Mouse (Mus musculus): ENCODE measurements around the gene Afmid. TPM values are rescaled to one million over a fixed set of nuclear protein-coding genes. Genes with fewer than 3 reads are reported as not detected.

The Afmid gene
- polyA plus RNA-seq, 1 experiment from 2014 or later = 17.5 TPM

DNA sequence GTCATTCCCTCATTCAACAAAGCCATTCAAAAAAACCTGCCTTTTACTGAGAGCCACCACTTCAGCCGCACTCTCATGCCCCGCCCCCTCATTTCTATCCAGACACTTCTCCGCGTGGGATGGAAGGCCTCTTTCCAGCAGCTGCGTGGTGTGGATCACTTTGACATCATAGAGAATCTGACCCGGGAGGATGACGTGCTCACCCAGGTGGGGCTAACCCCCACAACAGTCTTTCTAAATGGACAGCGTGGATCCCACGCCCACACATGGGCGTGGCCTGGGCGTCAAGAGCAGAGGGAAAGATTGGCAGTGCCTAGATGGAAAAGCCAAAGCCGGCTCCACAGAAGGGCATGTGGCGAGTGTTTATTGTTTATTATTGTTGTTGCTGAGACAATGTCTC, 10.6 kb downstream of the Afmid start:
- Histone ChIP-seq H3K27ac (ENCODE audit: low read length) (no peak overlapping the region), H3K9ac (ENCODE audit: low read length) (no peak overlapping the region), H3K4me3 (ENCODE audit: low read length) (peak overlapping the region; percentile 28), H3K27me3 (ENCODE audit: control insufficient read depth, insufficient read depth, low read length) (no peaks in the 10 kb centered on the region), H3K36me3 (ENCODE audit: control insufficient read depth, insufficient read depth) (no peaks in the 10 kb centered on the region), H3K9me3 (replicated peaks; ENCODE audit: control insufficient read depth, low read length) (no peaks in the 10 kb centered on the region), H3K4me1 (ENCODE audit: control insufficient read depth, insufficient read depth, low read length) (peaks cover 28% of the 10 kb centered on the region), H3K4me2 (ENCODE audit: low read depth, low read length) (peak overlapping the region; percentile 46)
- 26% methylated on average over 13 of the region's 13 CpGs for WGBS
- ATAC-seq (replicated peaks; ENCODE audit: extremely low read depth, insufficient read depth, low FRiP score) = no peak

DNA sequence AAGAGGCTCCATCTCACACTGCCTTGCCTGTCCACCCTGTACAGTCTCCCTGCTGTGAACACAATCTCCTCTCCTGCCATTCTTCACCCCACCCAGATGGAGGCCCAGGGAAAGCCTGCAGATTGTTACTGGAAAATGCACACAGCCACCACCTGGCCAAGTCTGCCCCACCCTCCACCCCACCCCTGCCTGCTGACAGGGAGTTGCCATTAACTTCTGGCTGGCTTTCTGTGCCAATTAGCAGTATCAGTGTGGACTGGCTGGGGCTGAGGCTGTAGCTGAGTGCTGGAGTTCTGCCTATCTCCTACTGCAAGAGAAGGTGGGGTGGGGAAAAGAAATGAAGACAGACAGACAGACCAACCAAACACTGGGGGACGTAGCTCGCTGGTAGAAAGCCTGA, 12.8 kb downstream of the Afmid start:
- WGBS = 56% methylated on average over 2 of the region's 2 CpGs
- Histone ChIP-seq H3K27me3 (ENCODE audit: control insufficient read depth, insufficient read depth, low read length) (no peaks in the 10 kb centered on the region), H3K9me3 (replicated peaks; ENCODE audit: control insufficient read depth, low read length) (no peaks in the 10 kb centered on the region), H3K9ac (ENCODE audit: low read length) (no peak overlapping the region), H3K4me2 (ENCODE audit: low read depth, low read length) (no peak overlapping the region), H3K36me3 (ENCODE audit: control insufficient read depth, insufficient read depth) (no peaks in the 10 kb centered on the region), H3K4me1 (ENCODE audit: control insufficient read depth, insufficient read depth, low read length) (peaks cover 21% of the 10 kb centered on the region), H3K27ac (ENCODE audit: low read length) (peak overlapping the region; percentile 54), H3K4me3 (ENCODE audit: low read length) (no peak overlapping the region)
- peak; percentile 78 for ATAC-seq (replicated peaks; ENCODE audit: extremely low read depth, insufficient read depth, low FRiP score)

DNA sequence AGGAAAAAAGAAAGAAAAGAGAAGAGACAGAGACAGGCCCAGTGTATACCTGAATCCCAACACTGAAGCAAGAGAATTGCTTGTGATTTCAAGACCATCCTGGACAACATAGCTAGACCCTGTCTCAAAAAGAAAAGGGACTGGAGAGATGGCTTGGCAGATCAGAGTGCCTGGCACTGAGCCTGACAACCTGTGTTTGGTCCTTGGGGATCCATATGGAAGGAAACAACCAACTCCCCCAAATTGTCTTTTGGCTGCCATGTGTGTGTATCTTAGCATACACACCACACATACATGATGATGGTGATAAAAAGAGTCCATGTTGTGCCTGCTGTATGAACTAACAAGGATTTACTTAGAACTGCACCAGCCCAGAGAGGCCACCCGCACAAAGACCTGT, 13.3 kb downstream of the Afmid start:
- Histone ChIP-seq H3K27me3 (ENCODE audit: control insufficient read depth, insufficient read depth, low read length) (no peaks in the 10 kb centered on the region), H3K9me3 (replicated peaks; ENCODE audit: control insufficient read depth, low read length) (no peaks in the 10 kb centered on the region), H3K4me1 (ENCODE audit: control insufficient read depth, insufficient read depth, low read length) (peaks cover 21% of the 10 kb centered on the region), H3K36me3 (ENCODE audit: control insufficient read depth, insufficient read depth) (no peaks in the 10 kb centered on the region), H3K27ac (ENCODE audit: low read length) (peak overlapping the region; percentile 54), H3K9ac (ENCODE audit: low read length) (no peak overlapping the region), H3K4me2 (ENCODE audit: low read depth, low read length) (no peak overlapping the region; the same call in 1 of the 2 replicates), H3K4me3 (ENCODE audit: low read length) (no peak overlapping the region)
- ATAC-seq (replicated peaks; ENCODE audit: extremely low read depth, insufficient read depth, low FRiP score) = no peak
- 89% methylated on average over 1 of the region's 1 CpGs for WGBS

DNA sequence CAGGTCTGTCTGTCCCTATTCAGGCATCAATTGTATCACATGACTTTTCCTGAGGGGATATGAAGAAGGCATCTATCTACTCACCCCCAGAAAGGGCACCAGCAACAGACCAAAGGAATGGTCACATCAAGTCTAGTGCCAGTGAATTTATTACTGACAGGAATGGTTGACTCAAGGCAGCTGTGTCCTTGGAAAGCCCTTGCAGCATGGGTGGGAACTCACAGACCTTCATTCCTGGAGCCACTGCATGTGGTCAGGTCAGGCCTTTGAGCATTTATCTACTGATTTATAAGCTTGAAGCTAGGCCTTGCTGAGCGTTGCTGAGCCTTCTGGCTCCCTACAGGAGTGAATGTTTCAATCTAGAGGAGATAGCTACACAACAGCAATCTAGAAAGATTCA, 15.2 kb downstream of the Afmid start:
- Histone ChIP-seq H3K27ac (ENCODE audit: low read length) (peak overlapping the region; percentile 55), H3K36me3 (ENCODE audit: control insufficient read depth, insufficient read depth) (no peaks in the 10 kb centered on the region), H3K9me3 (replicated peaks; ENCODE audit: control insufficient read depth, low read length) (no peaks in the 10 kb centered on the region), H3K9ac (ENCODE audit: low read length) (no peak overlapping the region), H3K27me3 (ENCODE audit: control insufficient read depth, insufficient read depth, low read length) (no peaks in the 10 kb centered on the region), H3K4me1 (ENCODE audit: control insufficient read depth, insufficient read depth, low read length) (peaks cover 21% of the 10 kb centered on the region), H3K4me3 (ENCODE audit: low read length) (no peak overlapping the region), H3K4me2 (ENCODE audit: low read depth, low read length) (no peak overlapping the region)
- 43% methylated on average over 1 of the region's 1 CpGs for whole genome bisulfite sequencing
- no peak for ATAC-seq (replicated peaks; ENCODE audit: extremely low read depth, insufficient read depth, low FRiP score)

DNA sequence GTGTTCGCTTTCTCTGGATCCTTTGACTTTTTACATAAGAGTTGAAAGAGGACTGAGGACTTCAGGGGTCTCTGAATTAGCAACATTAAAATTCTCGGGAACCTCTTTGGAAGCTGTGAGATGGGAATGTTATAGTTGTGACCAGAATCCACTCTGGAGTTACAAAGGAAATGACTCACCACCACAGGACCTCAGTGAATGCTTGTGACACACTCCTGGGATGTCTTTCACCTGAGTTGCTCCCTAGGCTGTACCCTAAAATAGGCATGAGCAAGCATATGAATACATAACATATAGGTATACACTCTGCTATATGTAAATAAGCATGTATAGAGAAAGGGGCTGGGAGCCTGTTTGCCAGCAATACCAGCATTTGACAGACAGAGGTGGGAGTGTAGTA, 17.7 kb downstream of the Afmid start:
- no peak for ATAC-seq (replicated peaks; ENCODE audit: extremely low read depth, insufficient read depth, low FRiP score)
- Histone ChIP-seq H3K4me1 (ENCODE audit: control insufficient read depth, insufficient read depth, low read length) (peaks cover 20% of the 10 kb centered on the region), H3K27ac (ENCODE audit: low read length) (no peak overlapping the region), H3K9ac (ENCODE audit: low read length) (no peak overlapping the region), H3K27me3 (ENCODE audit: control insufficient read depth, insufficient read depth, low read length) (no peaks in the 10 kb centered on the region), H3K4me2 (ENCODE audit: low read depth, low read length) (no peak overlapping the region), H3K36me3 (ENCODE audit: control insufficient read depth, insufficient read depth) (no peaks in the 10 kb centered on the region), H3K4me3 (ENCODE audit: low read length) (no peak overlapping the region), H3K9me3 (replicated peaks; ENCODE audit: control insufficient read depth, low read length) (no peaks in the 10 kb centered on the region)
- 81% methylated on average over 2 of the region's 2 CpGs for WGBS

DNA sequence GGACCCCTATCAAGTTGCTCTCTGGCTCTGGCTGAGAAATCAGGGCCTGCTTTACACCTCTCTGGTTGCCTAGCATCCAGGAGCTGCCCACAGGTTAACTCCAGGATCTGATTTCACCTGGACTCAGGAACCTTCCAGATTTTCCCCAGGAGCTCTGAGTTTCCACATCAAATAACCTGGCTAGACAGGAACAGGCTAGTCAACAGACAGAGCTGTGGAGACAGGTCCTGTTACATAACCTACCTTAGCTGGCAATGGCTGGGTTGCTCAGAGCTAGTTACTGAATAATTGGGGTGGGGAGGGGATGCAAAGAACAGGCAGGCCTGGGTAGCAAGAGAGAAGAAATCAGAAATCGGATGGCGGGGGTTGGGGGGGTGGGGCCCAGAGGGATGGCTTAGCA, 19.3 kb downstream of the Afmid start:
- no peak overlapping the region for H3K27ac ChIP-seq (ENCODE audit: low read length)
- no peaks in the 10 kb centered on the region for H3K9me3 ChIP-seq (replicated peaks; ENCODE audit: control insufficient read depth, low read length)
- ATAC-seq (replicated peaks; ENCODE audit: extremely low read depth, insufficient read depth, low FRiP score) = no peak
- no peaks in the 10 kb centered on the region for H3K27me3 ChIP-seq (ENCODE audit: control insufficient read depth, insufficient read depth, low read length)
- 85% methylated on average over 2 of the region's 2 CpGs for WGBS
- H3K9ac ChIP-seq (ENCODE audit: low read length) = no peak overlapping the region
- peaks cover 18% of the 10 kb centered on the region for H3K4me1 ChIP-seq (ENCODE audit: control insufficient read depth, insufficient read depth, low read length)
- no peak overlapping the region for H3K4me2 ChIP-seq (ENCODE audit: low read depth, low read length)
- no peak overlapping the region for H3K4me3 ChIP-seq (ENCODE audit: low read length)
- H3K36me3 ChIP-seq (ENCODE audit: control insufficient read depth, insufficient read depth) = no peaks in the 10 kb centered on the region

DNA sequence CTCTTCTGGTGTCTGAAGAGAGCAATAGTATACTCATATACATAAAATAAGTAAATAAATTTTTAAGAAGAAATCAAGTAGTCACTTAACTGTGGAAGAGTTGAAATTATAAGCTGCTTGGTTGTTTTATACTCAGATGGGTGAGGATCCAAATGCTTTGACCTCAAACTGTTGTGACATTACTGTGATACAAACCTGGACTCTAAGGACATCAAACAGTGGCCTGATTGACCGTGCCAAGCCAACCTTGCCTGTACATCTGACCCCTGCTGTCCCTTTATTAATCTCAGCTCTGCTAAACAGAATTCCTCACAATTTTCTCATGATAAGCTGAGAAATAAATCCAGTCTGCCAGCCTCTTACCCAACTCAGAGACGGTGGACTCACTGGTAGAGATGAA, 19.9 kb downstream of the Afmid start:
- Histone ChIP-seq H3K4me2 (ENCODE audit: low read depth, low read length) (no peak overlapping the region), H3K27me3 (ENCODE audit: control insufficient read depth, insufficient read depth, low read length) (no peaks in the 10 kb centered on the region), H3K9me3 (replicated peaks; ENCODE audit: control insufficient read depth, low read length) (no peaks in the 10 kb centered on the region), H3K4me3 (ENCODE audit: low read length) (no peak overlapping the region), H3K4me1 (ENCODE audit: control insufficient read depth, insufficient read depth, low read length) (peaks cover 23% of the 10 kb centered on the region), H3K27ac (ENCODE audit: low read length) (no peak overlapping the region), H3K36me3 (ENCODE audit: control insufficient read depth, insufficient read depth) (no peaks in the 10 kb centered on the region), H3K9ac (ENCODE audit: low read length) (no peak overlapping the region)
- 82% methylated on average over 2 of the region's 2 CpGs for WGBS
- no peak for ATAC-seq (replicated peaks; ENCODE audit: extremely low read depth, insufficient read depth, low FRiP score)

DNA sequence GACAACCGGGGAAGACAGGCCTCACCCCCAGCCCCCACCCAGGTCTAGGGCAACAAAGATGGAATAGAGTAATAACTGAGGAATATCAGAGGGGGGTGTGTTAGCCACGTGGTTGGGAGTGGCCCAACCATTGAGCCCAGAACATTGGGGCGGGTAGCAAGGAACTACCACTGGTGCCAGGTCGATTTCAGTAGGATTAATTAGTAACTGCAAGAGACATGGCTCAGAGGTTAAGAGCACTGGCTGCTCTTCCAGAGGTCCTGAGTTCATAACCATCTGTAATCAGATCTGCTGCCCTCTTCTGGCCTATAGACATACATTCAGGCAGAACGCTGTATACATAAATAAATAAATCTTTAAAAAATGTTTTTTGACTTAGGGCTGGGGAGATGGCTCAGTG, 20.9 kb downstream of the Afmid start:
- Histone ChIP-seq H3K27ac (ENCODE audit: low read length) (no peak overlapping the region), H3K36me3 (ENCODE audit: control insufficient read depth, insufficient read depth) (no peaks in the 10 kb centered on the region), H3K27me3 (ENCODE audit: control insufficient read depth, insufficient read depth, low read length) (no peaks in the 10 kb centered on the region), H3K9me3 (replicated peaks; ENCODE audit: control insufficient read depth, low read length) (no peaks in the 10 kb centered on the region), H3K4me3 (ENCODE audit: low read length) (no peak overlapping the region), H3K9ac (ENCODE audit: low read length) (no peak overlapping the region), H3K4me1 (ENCODE audit: control insufficient read depth, insufficient read depth, low read length) (peaks cover 18% of the 10 kb centered on the region), H3K4me2 (ENCODE audit: low read depth, low read length) (no peak overlapping the region)
- WGBS = 55% methylated on average over 5 of the region's 5 CpGs
- ATAC-seq (replicated peaks; ENCODE audit: extremely low read depth, insufficient read depth, low FRiP score) = no peak

DNA sequence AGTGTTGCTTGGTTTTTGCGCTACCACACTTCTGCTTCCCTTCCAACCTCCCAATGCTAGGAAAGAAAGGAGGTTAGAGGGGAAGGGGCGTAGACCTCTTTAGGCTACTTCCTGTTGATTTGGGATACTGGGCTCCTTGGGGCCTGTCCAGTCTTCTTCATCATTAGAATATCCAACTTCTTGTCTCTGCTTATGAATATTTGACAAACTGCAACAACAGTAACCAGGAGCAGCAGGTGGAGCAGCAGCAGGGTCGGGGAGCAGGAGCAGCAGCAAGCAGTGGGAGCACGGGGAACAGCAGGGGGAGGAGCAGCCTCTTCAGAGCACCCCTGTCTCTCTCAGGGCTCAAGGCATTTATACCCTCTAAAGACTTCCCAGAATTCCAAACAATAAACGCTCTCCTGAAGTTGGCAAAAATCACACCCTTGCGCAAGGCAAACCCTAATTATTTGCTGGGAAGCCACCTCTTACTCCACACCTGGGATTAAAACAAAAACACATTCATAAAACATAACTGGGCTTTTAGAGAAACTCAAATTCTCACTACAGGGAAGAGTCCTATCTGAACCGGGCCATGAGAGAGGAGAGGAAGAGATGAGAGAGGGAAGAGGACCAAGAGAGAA, 22.0 kb downstream of the Afmid start:
- Histone ChIP-seq H3K36me3 (ENCODE audit: control insufficient read depth, insufficient read depth) (peaks cover 4% of the 10 kb centered on the region), H3K27me3 (ENCODE audit: control insufficient read depth, insufficient read depth, low read length) (no peaks in the 10 kb centered on the region), H3K4me3 (ENCODE audit: low read length) (peak overlapping the region; percentile 77), H3K9me3 (replicated peaks; ENCODE audit: control insufficient read depth, low read length) (no peaks in the 10 kb centered on the region), H3K4me2 (ENCODE audit: low read depth, low read length) (peak overlapping the region; percentile 86), H3K27ac (ENCODE audit: low read length) (peak overlapping the region; percentile 98), H3K4me1 (ENCODE audit: control insufficient read depth, insufficient read depth, low read length) (peaks cover 18% of the 10 kb centered on the region), H3K9ac (ENCODE audit: low read length) (peak overlapping the region; percentile 92)
- WGBS = 74% methylated on average over 7 of the region's 7 CpGs
- ATAC-seq (replicated peaks; ENCODE audit: extremely low read depth, insufficient read depth, low FRiP score) = no peak
